Mouse (Mus musculus) kidney, adult 2 months (tissue): Measurements from ENCODE around the gene Fzr1.

Experiments used
- CTCF ChIP-seq: fragments of 200-500 bp; conservative IDR thresholded peaks from 2 replicates; pipeline ENCODE4 v1.5.1; 2011; ENCODE audit warnings: low read depth, mild to moderate bottlenecking, control low read depth, low read length, moderate library complexity, mixed read lengths; ENCODE audit not compliant: insufficient read depth, insufficient read length
- POLR2A ChIP-seq: fragments of 200-500 bp; IDR thresholded peaks from one replicate; pipeline ENCODE4 v1.6.1; 2011; ENCODE audit warnings: low read depth, low read length, control low read depth

- TF ChIP-seq CTCF (no peak), POLR2A (peak; percentile 17)
Observed at GRCm38 (mm10) chr10:81410350-81410749, 32.0 kb upstream of the Fzr1 start.
